Mouse (Mus musculus) bone marrow, adult 2 months (tissue): ENCODE measurements around the gene C3ar1.

ENCODE experiments used
- CTCF ChIP-seq: fragments of 200-500 bp; IDR thresholded peaks from 2 replicates; pipeline ENCODE4 v1.5.1; 2011; ENCODE audit warnings: low read length, control low read depth; ENCODE audit not compliant: control insufficient read depth, insufficient read depth
- POLR2A ChIP-seq: fragments of 200-500 bp; IDR thresholded peaks from 2 replicates; pipeline ENCODE4 v1.6.1; 2011; ENCODE audit warnings: low read depth, mild to moderate bottlenecking, control low read depth, low read length, borderline replicate concordance; ENCODE audit not compliant: control insufficient read depth

DNA sequence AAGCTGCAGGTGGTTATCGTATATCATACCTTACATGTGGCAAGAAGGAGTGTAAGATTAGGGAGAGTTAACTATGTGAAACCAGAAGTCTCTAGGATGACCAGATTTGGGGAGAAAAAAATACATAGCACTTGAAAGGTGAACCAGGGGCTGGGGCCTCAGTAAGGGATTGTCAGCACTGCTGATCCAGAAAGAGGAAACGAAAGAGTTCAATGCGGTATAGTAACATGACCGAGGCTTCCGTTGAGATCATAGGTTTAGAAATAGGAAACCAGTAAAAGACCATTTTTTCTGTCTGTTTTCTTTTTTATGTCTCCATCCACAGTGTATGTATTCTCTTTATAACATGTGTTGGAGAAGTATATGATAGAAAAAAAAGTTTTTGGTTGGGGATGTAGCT is 16.8 kb upstream of the C3ar1 start:
- TF ChIP-seq CTCF (no peak), POLR2A (no peak)
